Mouse (Mus musculus): Measurements from ENCODE around the gene Nutf2. TPM values are rescaled to one million over a fixed set of nuclear protein-coding genes. Genes with fewer than 3 reads are reported as not detected.
"Not testable (repeated sequence)": the region's sequence is repeated elsewhere in the genome, so short reads cannot be mapped to it uniquely, and the experiment has no call there.

Nutf2 gene
- polyA plus RNA-seq, 2 experiments: 83.2 to 139 TPM

DNA sequence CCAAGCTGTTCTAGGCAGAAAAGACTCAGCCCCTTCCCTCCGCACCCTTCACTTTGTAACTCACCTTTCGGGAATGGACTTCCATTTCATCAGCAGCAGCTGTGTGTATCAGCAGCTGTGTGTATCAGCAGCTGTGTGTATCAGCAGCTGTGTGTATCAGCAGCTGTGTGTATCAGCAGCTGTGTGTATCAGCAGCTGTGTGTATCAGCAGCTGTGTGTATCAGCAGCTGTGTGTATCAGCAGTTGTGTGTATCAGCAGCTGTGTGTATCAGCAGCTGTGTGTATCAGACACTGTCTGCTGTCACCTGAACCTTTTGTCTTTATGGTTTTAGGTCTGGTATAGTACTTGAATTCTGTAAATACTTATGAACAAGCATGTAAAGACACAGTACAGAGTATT is 26.6 kb upstream of the Nutf2 start:
- 46% methylated on average over 2 of the region's 2 CpGs for WGBS (ENCODE audit: insufficient replicate concordance)
- peak overlapping the region; percentile 75 for H3K4me2 ChIP-seq (ENCODE audit: low read depth)
- H3K27me3 ChIP-seq (ENCODE audit: control insufficient read depth, insufficient read depth, low read length); DNase-seq (ENCODE audit: low read depth in 3 of 3, low spot score in 3 of 3); H3K9me3 ChIP-seq (ENCODE audit: control insufficient read depth, low read length); H3K36me3 ChIP-seq (replicated peaks; ENCODE audit: control insufficient read depth, insufficient read depth, low read depth): not testable (repeated sequence)
- peak overlapping the region; percentile 97 for H3K27ac ChIP-seq
- peak; percentile 47; the same call in 1 of the 2 replicates for ATAC-seq (ENCODE audit: insufficient read depth)
- peaks cover 36 to 37% of the 10 kb centered on the region in 2 experiments for H3K4me1 ChIP-seq (replicated peaks; ENCODE audit: control insufficient read depth in 2 of 2, insufficient read depth in 2 of 2, low read length in 1 of 2)
- TF ChIP-seq EP300 (IDR thresholded peaks at IDR 0.05; ENCODE audit: low read depth): peak; percentile 96
- peak overlapping the region; percentile 67 to 69 for H3K4me3 ChIP-seq (ENCODE audit: insufficient read depth in 1 of 2, low read depth in 2 of 2, low read length in 2 of 2)
- peak overlapping the region; percentile 87 for H3K9ac ChIP-seq (replicated peaks)

DNA sequence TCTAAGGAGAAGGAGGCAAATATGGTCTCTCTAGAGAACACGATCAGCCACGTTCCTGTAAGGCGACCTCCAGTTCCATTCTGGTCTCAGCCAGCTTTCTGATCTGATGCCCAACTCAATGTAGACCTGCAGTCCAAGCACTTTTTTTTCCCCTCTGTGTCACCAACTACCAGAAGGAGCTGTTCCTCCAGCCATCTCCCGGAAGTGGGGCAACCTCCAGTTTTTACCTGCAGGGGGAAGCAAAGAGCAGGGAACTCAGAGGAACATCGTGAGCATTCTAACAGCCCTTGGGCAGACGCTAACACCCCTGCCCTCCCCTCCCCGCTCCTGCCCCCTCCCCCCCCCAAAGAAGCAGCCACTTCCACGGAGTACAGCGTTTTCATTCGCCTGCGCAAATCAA is 25.1 kb upstream of the Nutf2 start:
- no peaks in the 10 kb centered on the region for H3K9me3 ChIP-seq (ENCODE audit: control insufficient read depth, low read length)
- ATAC-seq (ENCODE audit: insufficient read depth) (peak; percentile 71), DNase-seq (ENCODE audit: low read depth in 3 of 3, low spot score in 3 of 3) (peak; percentile 72 to 77 (median 72))
- H3K4me2 ChIP-seq (ENCODE audit: low read depth): peak overlapping the region; percentile 33
- H3K36me3 ChIP-seq (replicated peaks; ENCODE audit: control insufficient read depth, insufficient read depth, low read depth): peaks cover 2% of the 10 kb centered on the region; the same call in 1 of the 2 replicates
- 18% methylated on average over 10 of the region's 11 CpGs for WGBS (ENCODE audit: insufficient replicate concordance)
- no peak overlapping the region for H3K9ac ChIP-seq (replicated peaks)
- TF ChIP-seq CTCF (IDR thresholded peaks at IDR 0.05; ENCODE audit: low read depth): peak; percentile 90
- no peak; the same call in 1 of the 2 replicates for TF ChIP-seq EP300 (IDR thresholded peaks at IDR 0.05; ENCODE audit: low read depth)
- peaks cover 26 to 29% of the 10 kb centered on the region in 2 experiments for H3K4me1 ChIP-seq (replicated peaks; ENCODE audit: control insufficient read depth in 2 of 2, insufficient read depth in 2 of 2, low read length in 1 of 2)
- no peaks in the 10 kb centered on the region for H3K27me3 ChIP-seq (ENCODE audit: control insufficient read depth, insufficient read depth, low read length)
- H3K4me3 ChIP-seq (ENCODE audit: insufficient read depth in 1 of 2, low read depth in 2 of 2, low read length in 2 of 2): no peak overlapping the region
- H3K27ac ChIP-seq: peak overlapping the region; percentile 48

DNA sequence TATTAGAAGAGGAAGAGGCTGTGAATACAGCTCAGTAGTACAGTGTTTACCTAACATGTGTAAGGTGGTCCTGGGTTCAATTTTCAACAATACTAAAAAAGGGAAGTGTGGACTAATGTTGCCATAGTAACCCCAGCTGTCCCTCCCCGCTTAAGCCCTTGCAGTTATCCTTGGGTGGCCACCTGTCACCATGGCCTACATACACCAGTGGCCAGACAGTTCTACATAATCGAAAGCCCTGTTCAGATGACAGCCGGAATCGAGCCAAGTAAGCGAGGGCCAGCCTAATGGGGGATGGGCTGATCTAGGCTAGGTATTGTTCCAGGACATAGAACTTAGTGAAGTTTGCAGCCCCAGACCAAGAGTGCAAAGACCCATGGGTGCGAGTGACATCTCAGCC is 23.4 kb upstream of the Nutf2 start:
- Histone ChIP-seq H3K4me2 (ENCODE audit: low read depth) (no peak overlapping the region), H3K4me1 (replicated peaks; ENCODE audit: control insufficient read depth in 2 of 2, insufficient read depth in 2 of 2, low read length in 1 of 2) (peaks cover 17 to 23% of the 10 kb centered on the region in 2 experiments), H3K9me3 (ENCODE audit: control insufficient read depth, low read length) (no peaks in the 10 kb centered on the region), H3K9ac (replicated peaks) (no peak overlapping the region), H3K36me3 (replicated peaks; ENCODE audit: control insufficient read depth, insufficient read depth, low read depth) (no peaks in the 10 kb centered on the region), H3K27me3 (ENCODE audit: control insufficient read depth, insufficient read depth, low read length) (no peaks in the 10 kb centered on the region), H3K27ac (no peak overlapping the region), H3K4me3 (ENCODE audit: insufficient read depth in 1 of 2, low read depth in 2 of 2, low read length in 2 of 2) (no peak overlapping the region)
- DNase-seq (ENCODE audit: low read depth in 3 of 3, low spot score in 3 of 3) (no peak), ATAC-seq (ENCODE audit: insufficient read depth) (no peak)
- 65% methylated on average over 6 of the region's 6 CpGs for WGBS (ENCODE audit: insufficient replicate concordance)
- no peak for TF ChIP-seq EP300 (IDR thresholded peaks at IDR 0.05; ENCODE audit: low read depth)
- TF ChIP-seq CTCF (IDR thresholded peaks at IDR 0.05; ENCODE audit: low read depth): no peak

DNA sequence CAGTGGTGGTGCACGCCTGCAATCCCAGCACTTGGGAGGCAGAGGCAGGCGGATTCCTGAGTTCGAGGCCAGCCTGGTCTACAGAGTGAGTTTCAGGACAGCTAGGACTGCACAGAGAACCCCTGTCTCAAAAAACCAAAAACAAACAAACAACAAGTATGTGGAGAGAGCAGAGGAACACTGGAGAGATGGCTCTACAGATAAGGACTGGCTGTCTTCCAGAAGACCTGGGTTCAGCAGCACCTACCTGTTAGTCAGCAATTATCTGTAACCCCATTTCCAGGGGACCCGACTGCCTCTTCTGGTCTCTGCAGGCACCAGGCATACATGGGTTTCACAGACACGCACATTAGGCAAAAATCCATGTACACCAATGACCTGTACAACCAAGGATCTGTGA is 21.2 kb upstream of the Nutf2 start:
- WGBS (ENCODE audit: insufficient replicate concordance): 65% methylated on average over 5 of the region's 5 CpGs

DNA sequence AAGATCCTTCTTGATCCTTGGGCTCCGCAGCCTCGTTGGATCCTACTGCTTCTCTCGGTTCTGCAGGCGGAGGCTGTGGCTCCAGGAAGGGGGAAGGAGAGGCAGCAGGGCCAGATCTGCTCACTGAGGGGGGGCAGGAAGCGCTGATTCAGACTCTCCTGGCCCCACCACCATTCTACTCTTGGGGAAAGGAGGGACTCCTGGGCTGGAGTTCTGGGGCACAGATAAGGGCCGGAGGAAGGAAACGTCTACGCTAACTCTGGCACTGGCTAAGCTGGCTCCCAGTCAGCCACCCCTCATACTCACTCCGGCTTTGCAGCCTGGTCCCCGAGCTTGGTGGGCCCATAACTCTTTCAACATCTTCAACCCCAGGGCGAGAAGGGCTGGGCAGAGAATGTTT is 13.7 kb upstream of the Nutf2 start:
- H3K4me2 ChIP-seq (ENCODE audit: low read depth): no peak overlapping the region
- peaks cover 6 to 7% of the 10 kb centered on the region in 2 experiments for H3K4me1 ChIP-seq (replicated peaks; ENCODE audit: control insufficient read depth in 2 of 2, insufficient read depth in 2 of 2, low read length in 1 of 2)
- TF ChIP-seq EP300 (IDR thresholded peaks at IDR 0.05; ENCODE audit: low read depth) (no peak), CTCF (IDR thresholded peaks at IDR 0.05; ENCODE audit: low read depth) (no peak)
- H3K27me3 ChIP-seq (ENCODE audit: control insufficient read depth, insufficient read depth, low read length): no peaks in the 10 kb centered on the region
- ATAC-seq (ENCODE audit: insufficient read depth) (no peak), DNase-seq (ENCODE audit: low read depth in 3 of 3, low spot score in 3 of 3) (no peak)
- H3K36me3 ChIP-seq (replicated peaks; ENCODE audit: control insufficient read depth, insufficient read depth, low read depth): peaks cover 43% of the 10 kb centered on the region
- no peaks in the 10 kb centered on the region for H3K9me3 ChIP-seq (ENCODE audit: control insufficient read depth, low read length)
- 42% methylated on average over 11 of the region's 11 CpGs for WGBS (ENCODE audit: insufficient replicate concordance)
- no peak overlapping the region for H3K9ac ChIP-seq (replicated peaks)
- H3K4me3 ChIP-seq (ENCODE audit: insufficient read depth in 1 of 2, low read depth in 2 of 2, low read length in 2 of 2): no peak overlapping the region
- no peak overlapping the region for H3K27ac ChIP-seq

More for the DNA sequence above, 21.2 kb upstream of the Nutf2 start:
- H3K9ac ChIP-seq (replicated peaks): no peak overlapping the region
- H3K9me3 ChIP-seq (ENCODE audit: control insufficient read depth, low read length): no peaks in the 10 kb centered on the region
- peaks cover 5% of the 10 kb centered on the region for H3K36me3 ChIP-seq (replicated peaks; ENCODE audit: control insufficient read depth, insufficient read depth, low read depth)
- peaks cover 6 to 10% of the 10 kb centered on the region in 2 experiments for H3K4me1 ChIP-seq (replicated peaks; ENCODE audit: control insufficient read depth in 2 of 2, insufficient read depth in 2 of 2, low read length in 1 of 2)
- H3K27ac ChIP-seq: no peak overlapping the region
- H3K4me3 ChIP-seq (ENCODE audit: insufficient read depth in 1 of 2, low read depth in 2 of 2, low read length in 2 of 2): no peak overlapping the region
- DNase-seq (ENCODE audit: low read depth in 3 of 3, low spot score in 3 of 3) (no peak), ATAC-seq (ENCODE audit: insufficient read depth) (no peak)
- no peaks in the 10 kb centered on the region for H3K27me3 ChIP-seq (ENCODE audit: control insufficient read depth, insufficient read depth, low read length)
- H3K4me2 ChIP-seq (ENCODE audit: low read depth): no peak overlapping the region
- TF ChIP-seq EP300 (IDR thresholded peaks at IDR 0.05; ENCODE audit: low read depth) (no peak), CTCF (IDR thresholded peaks at IDR 0.05; ENCODE audit: low read depth) (no peak)

Data from liver, embryonic 14.5 days (tissue).